Comparison of ENCODE assay signal across 14 mouse cellular contexts in genomic region chr2:18873440-18873839, GRCm38 (mm10).
"Had no signal": no experiment of that assay in that cellular context is flagged by ENCODE, and none has a peak within 500 bp of the region (broad histone marks: within the 10 kb centered on the region; RNA-seq: fewer than 3 reads in every experiment).

No protein-coding gene starts in this region.

- H3K36me3 ChIP-seq: heart, embryonic 15.5 days; hindbrain, embryonic 10.5 days; intestine, embryonic 15.5 days; limb, embryonic 13.5 days had no signal

- H3K27ac ChIP-seq: heart, adult 2 months; heart, embryonic 13.5 days; heart, embryonic 15.5 days; hindbrain, embryonic 10.5 days; hindbrain, embryonic 12.5 days; hindbrain, embryonic 14.5 days; intestine, embryonic 15.5 days; layer of hippocampus, adult 2 months; left cerebral cortex, adult 2 months; limb, embryonic 13.5 days; liver, embryonic 13.5 days had no signal

- H3K4me3 ChIP-seq: heart, adult 2 months; heart, embryonic 13.5 days; heart, embryonic 15.5 days; hindbrain, embryonic 10.5 days; hindbrain, embryonic 12.5 days; intestine, embryonic 15.5 days; layer of hippocampus, adult 2 months; left cerebral cortex, adult 2 months; limb, embryonic 13.5 days; liver, embryonic 13.5 days had no signal

- ATAC-seq: intestine, postnatal 0 days had no signal

- H3K9ac ChIP-seq: heart, embryonic 13.5 days; heart, embryonic 15.5 days; hindbrain, embryonic 12.5 days; hindbrain, embryonic 14.5 days; intestine, embryonic 15.5 days; limb, embryonic 13.5 days; liver, embryonic 13.5 days had no signal

- H3K27me3 ChIP-seq: heart, embryonic 13.5 days; heart, embryonic 15.5 days; hindbrain, embryonic 12.5 days; intestine, embryonic 15.5 days; limb, embryonic 13.5 days; liver, embryonic 13.5 days had no signal

- H3K4me2 ChIP-seq: heart, embryonic 11.5 days; heart, embryonic 13.5 days; heart, embryonic 15.5 days; hindbrain, embryonic 12.5 days; hindbrain, embryonic 14.5 days; intestine, embryonic 15.5 days; limb, embryonic 13.5 days; liver, embryonic 11.5 days; liver, embryonic 13.5 days had no signal

- H3K4me1 ChIP-seq: heart, embryonic 13.5 days; heart, embryonic 15.5 days; hindbrain, embryonic 10.5 days; hindbrain, embryonic 12.5 days; intestine, embryonic 15.5 days had no signal

- H3K9me3 ChIP-seq: heart, embryonic 13.5 days; heart, embryonic 15.5 days; hindbrain, embryonic 10.5 days; hindbrain, embryonic 12.5 days; intestine, embryonic 15.5 days; liver, embryonic 13.5 days had no signal
